Mouse (Mus musculus): ENCODE measurements around the gene Etl4. TPM values are rescaled to one million over a fixed set of nuclear protein-coding genes. Genes with fewer than 3 reads are reported as not detected.
A peak's percentile ranks its signal among the peaks of the same experiment; 100 is the strongest.

The Etl4 gene
- polyA plus RNA-seq, 1 experiment from 2014 or later, result 33.4 TPM

- H3K4me3 ChIP-seq (ENCODE audit: low read depth, low read length), result no peak overlapping the region
- H3K36me3 ChIP-seq (ENCODE audit: insufficient read depth), result no peaks in the 10 kb centered on the region
- H3K9ac ChIP-seq, result no peak overlapping the region
- no peaks in the 10 kb centered on the region for H3K4me1 ChIP-seq (ENCODE audit: insufficient read depth)
- ATAC-seq (ENCODE audit: insufficient read depth) (no peak), DNase-seq (no peak)
- H3K4me2 ChIP-seq, result no peak overlapping the region
- 84% methylated on average over 6 of the region's 6 CpGs for WGBS
- no peaks in the 10 kb centered on the region for H3K27me3 ChIP-seq (ENCODE audit: insufficient read depth, low read length)
- no peak for TF ChIP-seq CTCF (IDR thresholded peaks at IDR 0.05; ENCODE audit: low read depth)
- no peaks in the 10 kb centered on the region for H3K9me3 ChIP-seq (ENCODE audit: low read depth, low read length)
- H3K27ac ChIP-seq (ENCODE audit: low read depth), result no peak overlapping the region
Observed at GRCm38 (mm10) chr2:20583562-20584153, 674.1 kb downstream of the Etl4 start.

- no peaks in the 10 kb centered on the region for H3K4me1 ChIP-seq (ENCODE audit: insufficient read depth)
- 86% methylated on average over 2 of the region's 2 CpGs for WGBS
- H3K4me2 ChIP-seq, result no peak overlapping the region
- H3K27ac ChIP-seq (ENCODE audit: low read depth), result no peak overlapping the region
- H3K9ac ChIP-seq, result no peak overlapping the region
- H3K9me3 ChIP-seq (ENCODE audit: low read depth, low read length), result no peaks in the 10 kb centered on the region; the same call in 1 of the 2 replicates
- DNase-seq (no peak), ATAC-seq (ENCODE audit: insufficient read depth) (no peak)
- H3K27me3 ChIP-seq (ENCODE audit: insufficient read depth, low read length), result no peaks in the 10 kb centered on the region
- H3K4me3 ChIP-seq (ENCODE audit: low read depth, low read length), result no peak overlapping the region
- TF ChIP-seq CTCF (IDR thresholded peaks at IDR 0.05; ENCODE audit: low read depth), result no peak
- H3K36me3 ChIP-seq (ENCODE audit: insufficient read depth), result no peaks in the 10 kb centered on the region
Observed at GRCm38 (mm10) chr2:20587913-20588312, 678.3 kb downstream of the Etl4 start.

DNA sequence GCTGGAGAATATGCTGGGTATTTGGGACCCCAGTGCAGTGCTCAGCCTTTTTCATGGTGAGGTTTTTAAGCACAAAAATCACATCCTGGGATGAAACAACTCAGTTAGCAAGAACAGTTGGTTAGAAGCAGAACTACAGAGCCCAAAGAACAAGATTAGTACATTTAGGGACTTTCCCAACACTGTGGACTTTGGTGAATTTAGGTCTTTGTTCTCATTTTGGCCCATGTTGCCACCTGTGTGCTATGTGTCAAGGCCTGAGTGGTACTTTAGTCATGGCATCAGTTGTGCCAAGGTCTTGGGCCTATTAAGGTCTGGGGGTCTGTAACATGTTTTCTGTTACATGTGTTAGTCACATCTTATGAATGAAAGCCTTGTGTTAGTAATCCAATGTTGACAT, 679.1 kb downstream of the Etl4 start:
- Histone ChIP-seq H3K9me3 (ENCODE audit: low read depth, low read length) (no peaks in the 10 kb centered on the region; the same call in 1 of the 2 replicates), H3K4me3 (ENCODE audit: low read depth, low read length) (no peak overlapping the region), H3K27ac (ENCODE audit: low read depth) (no peak overlapping the region), H3K36me3 (ENCODE audit: insufficient read depth) (no peaks in the 10 kb centered on the region), H3K27me3 (ENCODE audit: insufficient read depth, low read length) (no peaks in the 10 kb centered on the region), H3K9ac (no peak overlapping the region), H3K4me2 (no peak overlapping the region), H3K4me1 (ENCODE audit: insufficient read depth) (no peaks in the 10 kb centered on the region)
- ATAC-seq (ENCODE audit: insufficient read depth) (no peak), DNase-seq (no peak)
- no peak for TF ChIP-seq CTCF (IDR thresholded peaks at IDR 0.05; ENCODE audit: low read depth)

- TF ChIP-seq CTCF (IDR thresholded peaks at IDR 0.05; ENCODE audit: low read depth), result no peak
- H3K36me3 ChIP-seq (ENCODE audit: insufficient read depth), result no peaks in the 10 kb centered on the region
- no peaks in the 10 kb centered on the region for H3K27me3 ChIP-seq (ENCODE audit: insufficient read depth, low read length)
- no peak overlapping the region for H3K4me2 ChIP-seq
- DNase-seq, result peak; percentile 24
- H3K27ac ChIP-seq (ENCODE audit: low read depth), result no peak overlapping the region
- WGBS, result 63% methylated on average over 2 of the region's 2 CpGs
- no peaks in the 10 kb centered on the region for H3K4me1 ChIP-seq (ENCODE audit: insufficient read depth)
- ATAC-seq (ENCODE audit: insufficient read depth), result no peak
- no peak overlapping the region for H3K9ac ChIP-seq
- H3K9me3 ChIP-seq (ENCODE audit: low read depth, low read length), result no peaks in the 10 kb centered on the region; the same call in 1 of the 2 replicates
- no peak overlapping the region for H3K4me3 ChIP-seq (ENCODE audit: low read depth, low read length)
Observed at GRCm38 (mm10) chr2:20594129-20594528, 684.5 kb downstream of the Etl4 start.

DNA sequence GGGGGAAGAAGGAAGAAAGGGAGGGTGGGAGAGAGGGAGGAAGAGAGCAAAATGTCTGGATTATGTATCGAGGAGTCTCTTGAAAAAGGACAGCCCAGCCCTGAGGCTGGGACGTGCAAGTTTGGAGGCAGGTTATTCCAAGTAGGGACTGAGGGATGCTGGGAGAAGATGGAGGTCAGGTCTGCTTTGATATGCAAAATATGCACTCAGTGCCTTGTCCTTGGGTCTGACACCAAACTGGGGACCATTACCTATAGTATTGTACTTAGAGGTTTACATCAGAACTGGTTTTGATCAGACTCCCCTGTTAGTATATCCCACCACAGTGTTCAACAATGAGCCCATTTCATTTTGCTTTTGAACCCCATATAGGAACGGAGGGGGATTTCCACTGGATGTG, 685.4 kb downstream of the Etl4 start:
- no peak overlapping the region for H3K4me2 ChIP-seq
- DNase-seq, result no peak

DNA sequence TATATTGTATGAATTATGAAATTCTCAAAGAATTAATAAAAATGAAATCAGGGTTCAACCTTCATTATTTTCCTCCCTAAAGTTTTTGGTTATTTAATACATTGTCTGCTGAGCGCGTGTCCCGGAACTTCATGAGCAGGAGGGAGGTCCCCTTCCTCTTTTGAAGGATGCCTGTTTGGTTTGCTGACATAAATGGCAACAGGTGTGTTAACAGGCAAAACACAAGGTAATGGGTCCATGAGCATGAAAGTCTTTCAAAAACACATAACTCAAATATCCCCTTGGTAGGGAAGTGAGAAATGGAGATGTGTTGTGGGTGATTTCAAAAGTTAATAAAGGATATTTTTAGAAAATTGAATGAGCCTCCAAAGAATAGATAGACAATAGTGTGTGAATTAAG, 687.0 kb downstream of the Etl4 start:
- Histone ChIP-seq H3K36me3 (ENCODE audit: insufficient read depth) (no peaks in the 10 kb centered on the region), H3K9ac (no peak overlapping the region), H3K4me3 (ENCODE audit: low read depth, low read length) (no peak overlapping the region), H3K4me2 (no peak overlapping the region), H3K4me1 (ENCODE audit: insufficient read depth) (no peaks in the 10 kb centered on the region), H3K9me3 (ENCODE audit: low read depth, low read length) (no peaks in the 10 kb centered on the region), H3K27me3 (ENCODE audit: insufficient read depth, low read length) (no peaks in the 10 kb centered on the region), H3K27ac (ENCODE audit: low read depth) (no peak overlapping the region)
- no peak for TF ChIP-seq CTCF (IDR thresholded peaks at IDR 0.05; ENCODE audit: low read depth)
- no peak for DNase-seq
- 97% methylated on average over 3 of the region's 3 CpGs for WGBS
- ATAC-seq (ENCODE audit: insufficient read depth), result no peak

More for the DNA sequence above, 685.4 kb downstream of the Etl4 start:
- no peak overlapping the region for H3K4me3 ChIP-seq (ENCODE audit: low read depth, low read length)
- no peak overlapping the region for H3K27ac ChIP-seq (ENCODE audit: low read depth)
- H3K9me3 ChIP-seq (ENCODE audit: low read depth, low read length), result no peaks in the 10 kb centered on the region; the same call in 1 of the 2 replicates
- H3K4me1 ChIP-seq (ENCODE audit: insufficient read depth), result no peaks in the 10 kb centered on the region
- no peaks in the 10 kb centered on the region for H3K36me3 ChIP-seq (ENCODE audit: insufficient read depth)
- no peak for TF ChIP-seq CTCF (IDR thresholded peaks at IDR 0.05; ENCODE audit: low read depth)
- no peak for ATAC-seq (ENCODE audit: insufficient read depth)
- H3K9ac ChIP-seq, result no peak overlapping the region
- WGBS, result 85% methylated on average over 3 of the region's 3 CpGs
- no peaks in the 10 kb centered on the region for H3K27me3 ChIP-seq (ENCODE audit: insufficient read depth, low read length)

- Histone ChIP-seq H3K27ac (ENCODE audit: low read depth) (no peak overlapping the region), H3K4me2 (no peak overlapping the region), H3K9me3 (ENCODE audit: low read depth, low read length) (no peaks in the 10 kb centered on the region), H3K4me3 (ENCODE audit: low read depth, low read length) (no peak overlapping the region), H3K27me3 (ENCODE audit: insufficient read depth, low read length) (no peaks in the 10 kb centered on the region), H3K4me1 (ENCODE audit: insufficient read depth) (no peaks in the 10 kb centered on the region), H3K36me3 (ENCODE audit: insufficient read depth) (no peaks in the 10 kb centered on the region), H3K9ac (no peak overlapping the region)
- WGBS, result 43% methylated on average over 2 of the region's 2 CpGs
- peak; percentile 17 for DNase-seq
- TF ChIP-seq CTCF (IDR thresholded peaks at IDR 0.05; ENCODE audit: low read depth), result no peak
- no peak for ATAC-seq (ENCODE audit: insufficient read depth)
Observed at GRCm38 (mm10) chr2:20597193-20597592, 687.6 kb downstream of the Etl4 start.

Measured in lung, embryonic 14.5 days (tissue).